Mouse (Mus musculus) testis, adult 2 months (tissue): ENCODE results near the gene Copz1.

Source experiments
- CTCF ChIP-seq: fragments of 200-500 bp; IDR thresholded peaks from 2 replicates; pipeline ENCODE4 v1.5.1; 2012; ENCODE audit warnings: low read depth, mild to moderate bottlenecking, inconsistent platforms, low read length, moderate library complexity; ENCODE audit not compliant: control insufficient read depth, insufficient read depth, insufficient replicate concordance
- POLR2A ChIP-seq: fragments of 200-500 bp; IDR thresholded peaks from 2 replicates; pipeline ENCODE4 v1.6.1; 2012; ENCODE audit warnings: low read depth, mild to moderate bottlenecking, inconsistent platforms, low read length, moderate library complexity; ENCODE audit not compliant: control insufficient read depth

- 0 out of 2 replicates have a peak, but pooled peaks have one; percentile 13 for TF ChIP-seq POLR2A
- peak; percentile 82 for TF ChIP-seq CTCF
These were observed 42.5 kb downstream of the Copz1 start for GRCm38 (mm10) chr15:103315011-103315502.
